Mouse (Mus musculus): ENCODE measurements at regions not wholly inside any gene's neighbourhood (a gene's known extent, or its start where the extent isn't known, plus 50 kb on each side); places are given as distances from the start of the nearest gene placed in this dataset. TPM values are rescaled to one million over a fixed set of nuclear protein-coding genes. Genes with fewer than 3 reads are reported as not detected.

- intact Hi-C loops (cut with DNase I), result no loop called here
- no peak for DNase-seq
Observed at GRCm38 (mm10) chr13:107072345-107073038, 50.6 kb upstream of the Kif2a start.

Small RNA genes in the stretch of these regions (microRNA-seq; reads per million reads assigned to microRNA genes)
- gene Gm22118, result not detected
